Mouse (Mus musculus) urinary bladder, postnatal 25 days (tissue): ENCODE measurements around the gene Cpa4.

Experiments used
- DNase-seq: peaks from one replicate; pipeline ENCODE4 v3.0.0; 2022; ENCODE audit warnings: low spot score

Gene Cpa4

DNA sequence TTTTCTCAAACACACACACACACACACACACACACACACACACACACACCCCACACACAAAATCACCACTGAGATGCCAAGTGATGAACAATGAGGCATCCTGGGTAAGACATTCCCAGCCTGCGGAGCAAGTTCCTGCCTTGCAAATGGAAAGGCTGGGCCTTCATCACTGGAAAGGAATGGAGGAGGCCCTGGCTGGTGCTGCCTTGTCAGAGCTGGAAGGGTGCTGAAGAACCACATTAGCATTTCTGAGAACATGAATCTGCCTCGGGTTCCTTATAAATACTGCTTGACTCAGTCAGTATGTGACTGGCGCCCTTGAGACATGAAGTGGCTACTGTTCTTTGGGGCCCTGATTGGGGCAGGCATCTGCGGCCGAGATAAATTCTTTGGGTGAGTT is at the start of gene Cpa4:
Gene Cpa4 (plus strand): TSS at position 301 of the 400 bp plus-strand sequence.
- DNase-seq = no peak

DNA sequence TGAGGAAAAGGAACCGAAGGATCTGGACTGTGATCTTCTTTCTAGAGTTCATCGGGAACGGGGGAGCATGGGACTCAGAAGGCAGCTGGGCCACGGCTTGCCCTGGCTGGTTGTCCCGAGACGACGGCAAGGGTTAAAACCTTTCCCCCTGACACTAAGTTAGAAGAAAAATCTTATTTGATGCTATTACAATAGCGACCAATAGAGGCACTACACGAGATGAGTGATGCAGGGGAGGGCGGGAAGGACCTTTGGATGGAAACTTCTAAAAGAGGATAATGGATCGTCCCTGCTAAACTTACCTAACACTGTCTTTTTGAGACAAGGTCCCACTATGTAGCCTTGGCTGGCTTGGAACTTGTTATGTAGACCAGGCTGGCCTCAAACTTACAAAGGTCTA is 47.8 kb upstream of the Cpa4 start:
- no peak for DNase-seq

DNA sequence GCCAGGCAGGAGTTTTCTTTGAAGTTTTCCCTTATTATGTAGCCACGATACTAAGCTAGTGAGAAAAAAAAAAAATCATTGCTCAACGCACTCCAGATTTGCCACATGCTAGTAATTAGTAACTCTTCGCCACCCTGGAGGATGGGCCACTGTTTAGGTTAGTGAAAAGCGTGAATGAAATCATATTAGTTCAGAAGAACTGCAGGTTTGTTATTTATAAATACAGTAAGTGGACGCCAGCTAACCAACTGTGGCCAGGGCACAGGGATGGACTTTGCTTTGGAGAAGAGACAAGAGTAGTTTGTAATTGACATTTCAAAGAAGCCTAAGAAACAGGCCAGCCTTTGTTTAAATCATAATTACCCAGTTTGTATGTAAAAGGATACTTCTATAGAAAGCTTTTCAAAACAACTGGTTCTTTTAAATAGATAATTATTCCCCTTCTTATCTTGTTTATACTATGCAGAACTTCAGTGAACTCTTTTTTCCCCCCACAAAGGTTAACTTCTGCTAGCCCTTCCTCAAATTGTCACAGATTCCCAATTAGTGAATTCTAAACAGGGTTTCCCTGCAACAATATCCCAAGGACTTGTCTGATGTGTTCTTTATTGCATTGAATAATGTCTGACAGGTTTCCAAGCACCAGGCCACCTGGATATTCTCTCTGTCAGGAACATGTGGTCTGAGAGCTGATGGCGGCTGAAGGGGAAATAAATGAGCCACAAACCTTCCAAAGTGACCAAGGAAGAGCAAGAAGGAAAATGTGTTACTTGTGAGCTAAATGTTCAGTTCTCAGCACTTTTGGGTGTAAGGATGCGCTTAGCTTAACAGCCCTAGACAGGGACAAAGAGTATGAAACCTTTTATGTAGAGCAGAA is 42.5 kb upstream of the Cpa4 start:
- no peak for DNase-seq

DNA sequence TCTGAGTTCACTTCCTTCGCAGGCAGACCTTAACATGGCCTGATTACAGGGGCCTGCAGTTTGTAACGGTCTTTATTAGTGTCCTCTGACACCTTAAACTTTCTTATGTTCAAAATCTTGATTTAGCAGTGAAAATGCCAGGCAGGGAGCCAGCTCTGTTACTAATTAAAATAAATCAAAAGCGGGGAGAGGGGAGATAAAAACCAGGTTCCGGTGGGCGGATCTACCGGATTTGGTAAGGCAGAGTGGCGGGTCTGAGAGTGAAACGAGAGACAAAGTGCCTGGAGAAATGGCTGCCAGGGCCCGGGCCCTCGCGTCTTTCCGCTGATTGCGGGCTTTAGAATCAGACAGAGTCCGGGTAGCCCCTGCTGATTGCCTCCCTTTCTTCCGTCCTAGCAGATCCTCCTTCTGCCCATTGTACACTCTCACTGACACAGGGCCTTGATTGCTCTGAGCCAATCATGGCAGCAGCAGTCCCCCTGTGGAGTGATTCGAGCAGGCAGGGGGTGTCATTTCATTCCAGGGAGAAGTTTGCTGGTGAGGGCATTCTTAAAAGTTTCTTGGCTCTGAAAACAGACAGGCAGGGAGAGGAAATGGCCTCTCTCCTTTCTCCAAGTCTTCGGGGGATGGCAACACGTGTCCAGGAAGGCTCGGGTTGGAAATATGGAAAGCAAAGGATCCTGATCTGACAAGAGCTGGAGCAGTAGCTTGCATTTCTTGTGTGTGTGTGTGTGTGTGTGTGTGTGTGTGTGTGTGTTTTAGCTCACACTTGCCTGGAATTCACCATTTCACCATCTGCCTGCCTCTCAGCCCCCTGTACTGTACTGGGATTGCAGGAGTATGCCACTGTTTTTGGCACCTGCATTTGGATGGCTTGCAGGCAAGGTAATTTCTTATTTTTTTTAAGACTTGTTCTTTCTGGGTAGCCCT is 41.3 kb upstream of the Cpa4 start:
- DNase-seq = no peak

DNA sequence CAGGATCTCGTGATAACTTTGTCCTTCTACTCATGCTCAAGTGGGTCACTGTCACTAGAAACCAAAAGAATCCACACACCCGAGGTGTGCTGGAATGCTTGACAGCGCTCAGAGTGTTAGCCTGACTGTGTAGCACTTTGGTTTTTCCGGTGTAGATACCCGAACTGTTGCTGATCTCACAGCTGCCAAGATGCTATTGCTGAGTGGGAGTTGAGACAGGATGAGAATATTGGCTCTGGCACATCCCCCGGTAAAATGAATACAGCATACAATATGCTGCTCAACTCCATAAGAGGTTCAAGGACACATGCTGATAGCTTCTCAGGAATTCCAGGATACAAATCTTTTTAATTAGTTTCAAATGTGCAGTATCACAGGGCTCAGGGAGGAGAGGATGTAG is 39.4 kb upstream of the Cpa4 start:
- no peak for DNase-seq

DNA sequence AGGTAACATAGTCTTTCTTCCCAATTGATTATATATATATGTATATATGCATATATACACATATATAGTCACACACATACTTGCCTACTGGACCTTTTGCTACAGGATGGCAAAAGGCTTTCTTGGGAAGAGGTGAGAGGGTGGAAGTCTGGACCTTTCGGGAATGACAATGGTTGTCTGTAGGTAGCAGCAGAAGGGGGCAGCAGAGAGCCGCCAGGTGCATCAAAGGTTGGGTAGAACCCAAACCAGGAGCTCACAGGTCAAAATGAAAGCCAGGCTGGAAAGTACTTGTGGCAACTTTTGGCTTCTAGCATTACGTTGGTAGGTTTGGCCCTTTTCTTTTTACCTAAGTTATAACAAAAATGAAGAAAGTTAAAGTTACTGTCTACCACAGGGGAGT is 32.8 kb upstream of the Cpa4 start:
- peak; percentile 29 for DNase-seq

DNA sequence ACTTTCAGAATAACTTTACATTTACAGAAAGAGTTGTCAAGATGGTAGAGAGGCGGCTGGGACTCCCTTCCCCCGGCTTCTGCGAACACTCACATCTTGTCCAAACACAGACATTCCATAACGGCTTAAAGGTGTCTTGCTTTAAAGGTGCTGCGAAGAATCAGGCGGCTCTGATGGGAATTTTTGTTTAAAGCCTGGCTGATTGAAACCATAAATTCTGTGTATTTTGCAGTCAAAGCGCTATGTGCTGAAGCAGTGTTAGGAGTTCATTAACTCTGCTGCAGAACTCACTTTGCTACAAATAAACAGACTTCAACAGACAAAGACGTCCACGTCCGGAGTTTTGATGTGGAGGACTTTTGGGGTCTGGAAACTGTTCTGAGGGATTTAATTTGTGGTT is 29.9 kb upstream of the Cpa4 start:
- DNase-seq = no peak

DNA sequence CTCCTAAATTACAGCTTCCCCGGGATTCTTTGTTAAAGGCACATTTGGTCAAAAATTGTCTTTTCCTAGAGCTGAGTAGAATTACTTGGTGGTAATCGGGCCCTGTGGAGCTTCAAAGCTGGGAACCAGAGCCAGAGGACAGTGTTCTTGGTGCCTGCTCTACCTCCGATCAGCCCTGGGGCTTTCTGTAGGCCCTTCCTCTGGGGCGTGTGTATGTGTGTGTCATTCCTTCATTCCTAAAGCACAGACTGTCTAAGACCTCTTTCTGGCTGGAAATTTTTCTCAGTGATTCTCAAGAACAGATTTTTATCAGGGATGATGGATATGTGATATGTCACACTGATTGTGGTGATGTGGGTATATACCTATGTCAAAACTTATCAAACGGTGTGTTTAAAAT is 29.4 kb upstream of the Cpa4 start:
- DNase-seq = no peak

DNA sequence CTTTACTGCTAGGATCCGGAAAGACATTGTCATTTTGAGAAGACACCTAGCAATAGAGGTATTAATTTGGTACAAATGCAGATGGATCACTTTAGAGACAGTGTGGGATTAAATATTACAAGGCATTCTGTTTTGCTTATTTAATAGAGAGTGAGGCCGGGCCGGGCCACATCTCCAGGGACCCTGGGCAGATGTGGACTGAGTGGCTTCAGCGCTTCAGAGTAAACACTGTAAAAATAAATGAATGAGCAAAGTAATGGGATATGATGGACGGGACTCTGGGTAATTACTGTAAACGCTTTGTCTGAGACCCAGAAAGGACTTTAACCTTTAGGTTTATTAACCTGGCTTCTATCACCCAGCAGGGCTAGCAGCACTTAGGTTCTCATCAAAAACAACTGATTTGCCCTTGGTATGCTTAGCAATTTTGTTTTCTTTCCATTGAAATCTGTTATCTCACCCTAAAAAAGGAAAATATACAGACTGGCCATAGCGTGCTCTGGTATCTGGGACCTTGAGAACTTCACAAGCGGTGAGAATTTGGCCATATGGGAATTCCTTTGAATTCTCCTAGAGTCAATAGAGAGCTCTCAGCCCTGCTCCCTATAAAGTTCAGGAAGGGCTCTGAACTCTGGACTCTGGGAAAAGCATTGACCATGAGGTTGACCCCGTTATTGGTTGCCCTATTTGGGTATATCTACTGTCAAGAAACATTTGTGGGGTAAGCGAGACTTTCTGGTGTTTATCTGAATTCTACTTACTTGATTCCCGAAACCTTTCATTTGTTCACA is 27.0 kb upstream of the Cpa4 start, which contains the start of gene Cpa2:
Gene Cpa2 (plus strand): TSS at position 574 of the 791 bp plus-strand sequence.
- no peak for DNase-seq

DNA sequence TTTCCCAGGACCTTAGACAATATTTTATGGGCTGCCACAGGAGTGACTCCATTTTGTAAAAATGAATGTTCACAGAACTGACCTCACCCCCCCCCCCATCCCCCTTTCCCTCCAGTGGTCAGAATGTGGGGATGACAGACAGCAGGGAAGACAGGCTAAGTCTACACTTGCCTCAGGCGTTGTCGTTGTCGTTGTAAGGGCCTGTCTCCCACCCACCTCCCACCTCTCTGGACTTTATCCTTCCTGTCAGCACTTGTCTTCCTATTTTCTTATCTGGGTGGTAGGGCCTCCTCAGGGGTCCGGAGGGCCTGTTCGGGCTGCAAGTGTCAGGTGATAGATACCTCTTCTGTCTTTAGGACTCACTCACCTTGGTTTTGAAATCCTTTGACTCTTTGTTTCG is 25.9 kb upstream of the Cpa4 start:
- no peak for DNase-seq

DNA sequence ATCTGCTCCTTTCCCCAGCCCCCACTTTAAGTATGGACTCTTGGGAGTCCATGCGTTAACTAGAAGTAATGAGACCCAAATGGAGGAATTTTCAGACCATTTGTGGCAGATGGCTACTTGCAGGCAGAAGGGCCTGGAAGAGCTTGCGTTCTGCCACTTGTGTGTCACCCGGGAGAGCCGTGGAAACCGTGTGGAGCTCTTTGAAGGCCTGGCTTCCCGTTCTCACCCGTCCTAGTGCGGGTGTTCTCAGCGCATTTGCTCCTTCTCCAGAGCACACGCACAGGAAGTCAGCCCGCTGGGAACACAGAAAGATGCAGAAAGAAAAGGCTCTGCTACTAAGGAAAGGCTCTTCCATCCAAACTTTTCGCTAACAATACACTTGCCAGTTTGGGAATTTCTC is 25.1 kb upstream of the Cpa4 start:
- no peak for DNase-seq

DNA sequence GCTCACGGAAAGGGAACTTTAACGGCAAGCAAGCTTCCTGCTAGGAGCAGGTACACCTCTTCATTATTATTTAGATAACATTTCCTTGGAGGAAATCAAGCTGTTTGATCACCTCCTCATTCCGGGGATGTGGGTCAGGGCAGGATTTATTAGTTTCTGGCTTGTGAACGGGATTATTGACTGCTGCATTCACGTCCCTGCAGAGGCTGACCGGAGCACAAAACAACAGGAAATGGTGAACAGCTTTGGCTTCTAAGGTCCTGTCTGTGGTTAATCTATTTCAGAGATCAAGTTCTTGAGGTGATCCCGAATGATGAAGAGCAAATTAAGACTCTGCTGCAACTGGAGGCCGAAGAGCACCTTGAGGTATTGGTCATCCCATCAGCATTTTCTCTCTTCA is 24.3 kb upstream of the Cpa4 start:
- no peak for DNase-seq

DNA sequence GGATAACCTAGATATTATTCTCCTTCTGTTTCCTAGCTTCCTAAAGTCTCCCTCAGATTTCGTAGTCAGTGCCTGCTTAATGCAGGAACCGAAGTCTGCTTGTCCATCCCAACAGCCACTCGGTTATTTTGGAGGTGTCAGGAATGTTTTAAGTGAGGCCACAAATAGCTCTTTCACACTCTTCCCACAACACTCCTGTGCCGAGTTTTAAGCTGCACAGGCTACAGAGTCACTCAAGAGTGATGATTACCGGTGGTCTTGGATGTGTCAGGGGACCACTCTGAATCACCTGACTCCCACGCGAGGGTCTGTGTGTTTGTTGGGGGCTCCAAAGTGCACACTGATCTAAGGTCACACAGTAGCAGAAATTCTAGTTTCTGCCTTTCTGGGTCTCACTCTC is 22.5 kb upstream of the Cpa4 start:
- DNase-seq = no peak

DNA sequence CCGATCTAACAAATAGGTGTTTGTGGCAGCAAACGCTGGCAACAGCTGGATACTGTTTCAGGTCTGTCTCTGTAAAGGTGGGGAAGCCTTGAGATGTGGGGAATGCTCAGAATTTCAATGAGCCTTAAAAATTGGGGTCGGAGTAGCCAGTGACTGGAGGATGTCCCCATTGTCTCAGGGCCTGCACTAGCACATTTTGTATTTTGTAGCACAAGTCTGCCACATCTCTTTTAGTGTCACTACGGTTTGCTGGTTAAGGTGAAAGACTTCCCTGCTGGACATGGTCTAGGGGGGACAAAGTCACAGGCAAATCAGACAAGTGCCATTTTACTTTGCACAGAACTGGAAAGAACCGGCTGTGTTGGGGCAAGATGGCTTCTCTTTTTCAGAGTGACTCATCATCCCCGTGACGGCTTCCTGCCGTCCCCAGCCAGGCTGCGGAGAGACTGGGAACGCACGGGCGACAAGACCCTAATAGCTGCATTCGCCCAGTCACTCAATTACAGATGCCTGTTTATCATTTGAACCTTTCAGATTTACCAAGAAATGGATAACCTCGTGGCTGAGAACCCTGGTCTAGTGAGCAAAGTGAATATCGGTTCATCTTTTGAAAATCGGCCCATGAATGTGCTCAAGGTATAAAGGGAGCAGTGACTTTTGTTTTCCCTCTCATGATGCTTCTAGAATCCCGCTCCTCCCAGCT is 21.4 kb upstream of the Cpa4 start:
- peak; percentile 10 for DNase-seq

DNA sequence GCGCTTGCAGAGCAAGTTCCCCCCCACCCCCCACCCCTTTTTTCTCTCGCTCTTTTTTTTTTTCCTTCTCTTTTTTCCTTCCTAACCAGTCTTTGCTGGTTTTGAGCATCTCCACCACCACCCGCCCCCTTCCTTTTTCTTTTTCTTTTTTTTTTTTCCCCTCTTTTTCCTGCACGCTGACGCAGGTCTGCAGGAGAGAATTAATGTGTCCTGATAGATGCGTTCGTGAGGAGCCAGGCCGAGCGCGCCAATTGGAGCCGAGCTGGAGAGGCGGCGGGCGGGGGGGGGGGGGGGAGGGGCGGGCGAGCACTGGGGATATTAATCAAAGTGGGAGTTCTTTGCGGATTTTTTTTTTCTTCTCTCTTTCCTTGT is 20.9 kb upstream of the Cpa4 start:
- DNase-seq = no peak

DNA sequence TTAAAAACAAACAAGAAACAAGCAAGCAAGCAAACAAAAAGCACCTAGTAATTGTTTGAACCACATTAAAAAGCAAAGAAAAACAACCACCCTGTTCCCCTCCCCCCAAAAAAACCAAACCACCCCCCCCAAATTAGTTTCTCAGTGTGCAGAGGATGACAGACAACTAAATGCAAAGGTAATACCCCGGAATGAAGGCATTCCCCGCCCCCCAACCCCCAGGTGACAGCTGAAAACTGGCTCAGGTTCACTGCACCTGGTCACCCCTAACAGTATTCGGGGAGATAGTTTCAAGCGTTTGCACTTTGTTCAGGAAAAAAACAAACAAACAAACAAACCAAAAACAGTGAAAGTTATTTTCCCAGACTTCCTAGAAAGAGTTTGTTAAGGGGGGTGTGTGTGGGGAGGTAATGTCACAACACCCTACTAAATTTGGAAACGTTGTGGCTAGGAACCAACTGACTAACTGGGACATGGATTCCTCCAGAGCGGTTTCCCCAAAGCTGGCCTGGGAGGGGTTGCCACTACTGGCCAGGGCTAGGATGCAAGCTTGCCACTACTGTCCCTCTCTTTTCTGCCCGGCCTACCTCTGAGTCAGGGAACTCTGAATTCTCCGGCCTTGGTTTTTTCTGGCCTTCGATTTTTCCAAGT is 20.4 kb upstream of the Cpa4 start:
- peak; percentile 21 for DNase-seq

DNA sequence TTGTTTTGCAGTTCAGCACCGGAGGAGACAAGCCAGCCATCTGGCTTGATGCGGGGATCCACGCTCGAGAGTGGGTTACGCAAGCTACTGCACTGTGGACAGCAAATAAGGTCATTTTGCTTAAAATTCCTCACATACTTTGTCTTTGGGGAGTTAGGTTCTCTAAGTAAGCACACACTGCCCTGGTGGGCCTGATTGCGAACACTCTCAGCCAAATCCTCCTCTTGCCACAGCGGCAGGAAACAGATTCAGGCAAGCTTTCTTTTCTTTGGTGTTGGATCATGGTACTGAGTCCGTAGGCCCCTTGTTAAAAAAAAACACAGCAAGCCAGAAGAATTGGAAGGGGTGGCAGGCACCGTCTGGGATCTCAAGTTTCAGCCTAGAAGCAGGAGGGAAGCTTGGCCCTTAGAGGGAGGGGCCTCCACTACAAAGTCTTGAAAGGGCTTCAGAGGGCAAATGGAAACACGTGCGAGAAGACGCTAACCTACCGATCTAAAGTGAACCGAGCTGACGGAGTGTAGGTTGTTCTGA is 18.9 kb upstream of the Cpa4 start:
- no peak for DNase-seq

DNA sequence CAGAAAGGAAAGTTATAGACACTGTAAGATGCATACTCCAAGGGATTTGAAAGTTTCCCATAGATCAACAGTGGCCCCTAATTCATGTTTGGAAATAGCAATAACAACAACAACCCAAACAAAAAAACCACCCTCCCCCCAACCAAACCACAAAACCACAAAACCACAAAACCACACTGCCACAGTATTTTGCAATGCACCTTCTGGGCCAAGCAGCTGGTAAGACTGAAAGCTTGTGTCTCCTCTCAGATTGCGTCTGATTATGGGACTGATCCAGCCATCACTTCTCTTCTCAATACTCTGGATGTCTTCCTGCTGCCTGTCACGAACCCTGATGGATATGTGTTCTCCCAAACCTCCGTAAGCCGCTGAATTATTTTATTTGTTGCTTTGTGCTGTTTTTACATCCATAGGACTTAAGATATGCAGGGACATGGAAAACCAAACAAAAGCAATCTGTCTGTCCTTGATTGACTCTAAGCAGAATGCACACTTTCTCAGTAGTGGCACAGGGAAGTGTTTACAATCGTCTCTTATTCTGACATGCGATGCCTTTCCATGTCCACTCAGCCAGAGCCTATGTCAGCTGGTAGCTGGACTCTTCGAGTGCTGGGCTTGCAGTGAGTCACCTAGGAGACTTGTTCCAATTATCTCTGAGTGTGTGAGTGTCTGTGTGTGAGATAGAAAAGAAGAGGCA is 17.5 kb upstream of the Cpa4 start:
- no peak for DNase-seq

DNA sequence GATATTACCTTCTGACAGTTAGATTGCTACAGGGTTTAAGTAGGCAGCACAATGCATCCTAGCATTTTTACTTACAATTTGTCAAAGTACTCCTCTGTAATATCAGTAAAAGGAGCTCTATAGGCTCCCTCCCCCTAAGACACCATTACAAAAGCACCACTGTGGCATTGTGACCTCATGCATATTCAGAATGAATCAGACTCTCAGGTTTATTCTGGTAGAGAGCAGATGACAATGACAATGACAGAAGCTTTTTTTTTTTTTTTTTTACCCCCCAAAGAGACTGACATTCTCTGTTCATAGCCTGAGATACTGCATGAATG is 17.0 kb upstream of the Cpa4 start:
- DNase-seq = no peak
